Mouse (Mus musculus): ENCODE measurements around the gene Ptprd. TPM values are rescaled to one million over a fixed set of nuclear protein-coding genes. Genes with fewer than 3 reads are reported as not detected.

Ptprd gene
- 12.4 and 14.0 TPM in 2 replicates for polyA plus RNA-seq (2014; fragmentation: Nextera tagmentation; extraction: Ambion mirVana)

DNA sequence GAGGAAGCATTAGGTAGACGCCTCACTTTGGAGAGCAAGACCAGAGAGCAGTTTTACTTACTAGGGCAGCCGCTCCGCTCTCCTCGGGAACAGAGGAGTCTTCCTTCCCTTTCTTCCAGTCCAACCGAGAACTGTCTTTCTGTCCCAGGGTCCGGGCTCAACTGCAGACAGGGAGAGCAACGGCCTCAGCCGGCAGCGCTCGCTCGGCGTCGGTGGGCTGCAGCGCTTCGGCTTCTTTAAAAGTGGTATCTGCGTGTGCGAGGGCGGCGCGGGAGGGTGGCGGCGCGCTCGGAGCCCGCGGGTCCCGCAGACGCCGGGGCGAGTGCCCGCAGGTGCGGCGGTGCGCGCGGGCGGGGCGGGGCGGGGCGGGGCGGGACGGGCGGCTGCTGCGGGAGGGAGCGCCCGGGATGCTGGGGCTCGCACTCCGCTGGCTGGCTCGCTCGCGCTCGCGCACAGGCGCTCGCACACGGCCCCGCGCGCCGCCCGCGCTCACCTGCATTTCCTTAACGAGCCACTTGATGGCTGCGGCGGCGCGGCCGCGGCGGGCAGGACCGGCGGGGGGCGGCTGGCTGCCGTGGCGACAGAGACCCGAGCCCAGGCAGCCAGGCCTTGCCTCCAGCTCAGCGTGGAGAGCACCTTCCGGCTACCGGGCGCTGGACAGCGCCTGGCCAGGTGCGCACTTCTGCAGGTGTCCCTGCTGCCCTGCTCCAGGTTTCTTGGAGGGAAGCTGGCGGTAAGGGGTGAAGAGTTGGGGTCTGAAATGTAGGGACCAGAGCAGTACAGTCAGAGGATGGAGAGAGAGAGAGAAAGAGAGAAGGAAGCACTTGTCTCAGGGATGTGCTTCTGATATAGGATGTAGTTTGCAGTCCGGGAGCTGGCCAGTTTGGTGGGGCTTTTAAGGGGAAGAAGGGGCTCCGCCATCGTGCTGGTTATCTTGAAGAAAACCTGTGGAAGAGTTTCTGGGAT, at the start of gene Ptprd:
Ptprd (minus strand) TSS at position 433 of the 966 bp plus-strand sequence.
- ATAC-seq (replicated peaks; ENCODE audit: insufficient number of reproducible peaks, low FRiP score, low TSS enrichment) = peak; percentile 42; the same call in 1 of the 2 replicates
- Histone ChIP-seq H3K4me2 (peak within 1 kb of the TSS; percentile 89), H3K36me3 (ENCODE audit: control insufficient read depth, insufficient read depth, low read length) (no peaks in the 10 kb centered on the region), H3K27me3 (ENCODE audit: control insufficient read depth, insufficient read depth, low read length) (peaks cover 21% of the 10 kb centered on the region), H3K9me3 (replicated peaks; ENCODE audit: control insufficient read depth, low read length) (no peaks in the 10 kb centered on the region), H3K4me1 (ENCODE audit: control insufficient read depth, insufficient read depth, low read length) (no peaks in the 10 kb centered on the region), H3K9ac (ENCODE audit: low read depth, low read length) (peak within 1 kb of the TSS; percentile 49), H3K4me3 (ENCODE audit: low read depth, low read length) (peak within 1 kb of the TSS; percentile 61), H3K27ac (ENCODE audit: low read depth, low read length) (no peak within 1 kb of the TSS)
- 2% methylated on average over 61 of the region's 86 CpGs for WGBS (ENCODE audit: insufficient replicate concordance)

DNA sequence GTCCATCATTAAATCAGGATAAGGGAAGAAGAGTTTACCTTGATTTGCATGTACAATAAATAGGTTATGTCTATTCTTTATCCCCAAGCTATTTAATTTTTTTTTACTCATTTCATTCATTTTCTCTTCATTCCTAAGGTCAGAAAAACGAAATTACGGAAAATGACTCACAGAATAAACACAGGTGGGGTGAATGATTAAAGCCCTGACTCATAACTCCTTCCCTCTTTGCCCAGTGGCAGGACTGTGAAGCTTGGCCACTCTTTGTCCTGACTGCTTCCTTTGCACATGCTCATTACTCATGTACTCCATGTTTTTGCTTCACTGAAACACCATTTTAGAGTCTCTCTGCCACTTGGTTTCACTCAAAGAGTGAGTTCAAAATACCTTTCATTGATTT, 24.1 kb upstream of the Ptprd start:
- Histone ChIP-seq H3K27me3 (ENCODE audit: control insufficient read depth, insufficient read depth, low read length) (no peaks in the 10 kb centered on the region), H3K36me3 (ENCODE audit: control insufficient read depth, insufficient read depth, low read length) (no peaks in the 10 kb centered on the region), H3K4me3 (ENCODE audit: low read depth, low read length) (no peak overlapping the region), H3K27ac (ENCODE audit: low read depth, low read length) (no peak overlapping the region), H3K9me3 (replicated peaks; ENCODE audit: control insufficient read depth, low read length) (no peaks in the 10 kb centered on the region), H3K4me1 (ENCODE audit: control insufficient read depth, insufficient read depth, low read length) (no peaks in the 10 kb centered on the region), H3K9ac (ENCODE audit: low read depth, low read length) (no peak overlapping the region), H3K4me2 (no peak overlapping the region)
- ATAC-seq (replicated peaks; ENCODE audit: insufficient number of reproducible peaks, low FRiP score, low TSS enrichment) = no peak
- WGBS (ENCODE audit: insufficient replicate concordance) = 60% methylated on average over 2 of the region's 2 CpGs

DNA sequence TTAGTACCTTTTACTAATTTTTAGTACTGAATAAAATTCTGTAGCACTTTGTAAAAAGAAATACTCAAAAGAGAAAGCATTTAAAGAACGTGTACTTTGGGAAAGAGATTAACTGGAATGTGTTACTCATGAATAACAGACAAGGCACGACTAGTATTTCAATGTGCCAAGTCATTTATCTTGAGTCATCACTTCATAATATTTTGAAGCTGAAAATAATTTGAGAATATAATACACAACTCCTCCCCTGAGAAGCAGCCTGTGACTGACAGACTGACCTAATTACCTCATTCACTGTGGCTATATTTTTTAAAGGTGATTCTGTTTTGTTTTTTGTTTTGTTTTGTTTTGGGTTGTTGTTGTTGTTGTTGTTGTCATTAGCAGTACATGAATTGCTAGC, 23.6 kb upstream of the Ptprd start:
- no peaks in the 10 kb centered on the region for H3K36me3 ChIP-seq (ENCODE audit: control insufficient read depth, insufficient read depth, low read length)
- no peaks in the 10 kb centered on the region for H3K9me3 ChIP-seq (replicated peaks; ENCODE audit: control insufficient read depth, low read length)
- no peak overlapping the region for H3K4me3 ChIP-seq (ENCODE audit: low read depth, low read length)
- ATAC-seq (replicated peaks; ENCODE audit: insufficient number of reproducible peaks, low FRiP score, low TSS enrichment) = no peak
- no peak overlapping the region for H3K4me2 ChIP-seq
- H3K27ac ChIP-seq (ENCODE audit: low read depth, low read length) = no peak overlapping the region
- H3K4me1 ChIP-seq (ENCODE audit: control insufficient read depth, insufficient read depth, low read length) = no peaks in the 10 kb centered on the region
- no peaks in the 10 kb centered on the region for H3K27me3 ChIP-seq (ENCODE audit: control insufficient read depth, insufficient read depth, low read length)
- WGBS (ENCODE audit: insufficient replicate concordance) = 66% methylated on average over 2 of the region's 2 CpGs
- no peak overlapping the region for H3K9ac ChIP-seq (ENCODE audit: low read depth, low read length)

DNA sequence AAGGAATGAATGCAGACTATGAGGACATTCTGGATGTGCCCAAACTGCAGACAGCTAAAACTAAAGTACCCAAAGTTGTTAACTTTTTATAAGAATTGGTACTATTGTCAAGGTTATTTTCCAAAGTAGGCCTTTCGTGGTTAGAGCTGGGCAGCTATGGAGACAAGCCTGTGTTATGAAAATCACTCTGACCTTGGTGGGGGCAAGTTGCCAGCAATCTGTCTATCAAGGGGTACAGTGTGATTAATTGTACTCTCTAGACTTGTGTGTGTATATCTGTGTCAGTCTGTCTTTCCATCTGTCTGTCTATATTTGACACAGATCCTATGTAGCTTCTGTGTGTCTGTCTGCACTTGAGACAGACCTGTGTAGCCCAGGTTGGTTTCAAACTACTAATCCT, 22.9 kb upstream of the Ptprd start:
- Histone ChIP-seq H3K27ac (ENCODE audit: low read depth, low read length) (no peak overlapping the region), H3K27me3 (ENCODE audit: control insufficient read depth, insufficient read depth, low read length) (no peaks in the 10 kb centered on the region), H3K4me1 (ENCODE audit: control insufficient read depth, insufficient read depth, low read length) (no peaks in the 10 kb centered on the region), H3K36me3 (ENCODE audit: control insufficient read depth, insufficient read depth, low read length) (no peaks in the 10 kb centered on the region), H3K4me2 (no peak overlapping the region), H3K9ac (ENCODE audit: low read depth, low read length) (no peak overlapping the region), H3K9me3 (replicated peaks; ENCODE audit: control insufficient read depth, low read length) (no peaks in the 10 kb centered on the region), H3K4me3 (ENCODE audit: low read depth, low read length) (no peak overlapping the region)
- no peak for ATAC-seq (replicated peaks; ENCODE audit: insufficient number of reproducible peaks, low FRiP score, low TSS enrichment)
- 79% methylated on average over 1 of the region's 1 CpGs for WGBS (ENCODE audit: insufficient replicate concordance)

DNA sequence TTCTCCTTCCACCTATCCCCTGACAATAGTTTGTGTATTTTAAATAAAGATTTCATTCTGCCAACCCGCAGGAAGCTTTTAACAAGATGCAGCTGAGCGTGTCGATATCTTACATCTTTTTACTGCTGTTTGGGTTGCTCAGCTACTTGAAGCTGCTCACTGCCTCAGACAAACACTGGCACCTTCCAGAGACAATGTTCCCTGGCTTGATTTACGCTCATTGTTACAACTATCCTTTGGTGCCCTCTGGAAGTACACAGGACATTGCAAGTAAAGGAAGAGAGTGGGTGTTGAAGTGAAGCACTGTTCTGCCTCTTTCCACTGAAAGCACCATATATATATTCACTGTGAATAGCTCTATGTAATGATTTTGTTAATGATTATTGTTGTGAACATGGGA, 2.2 kb upstream of the Ptprd start:
- Histone ChIP-seq H3K4me3 (ENCODE audit: low read depth, low read length) (no peak overlapping the region), H3K4me2 (no peak overlapping the region), H3K27me3 (ENCODE audit: control insufficient read depth, insufficient read depth, low read length) (peaks cover 21% of the 10 kb centered on the region), H3K4me1 (ENCODE audit: control insufficient read depth, insufficient read depth, low read length) (no peaks in the 10 kb centered on the region), H3K36me3 (ENCODE audit: control insufficient read depth, insufficient read depth, low read length) (no peaks in the 10 kb centered on the region), H3K9me3 (replicated peaks; ENCODE audit: control insufficient read depth, low read length) (no peaks in the 10 kb centered on the region), H3K9ac (ENCODE audit: low read depth, low read length) (no peak overlapping the region), H3K27ac (ENCODE audit: low read depth, low read length) (no peak overlapping the region)
- ATAC-seq (replicated peaks; ENCODE audit: insufficient number of reproducible peaks, low FRiP score, low TSS enrichment) = no peak
- 72% methylated on average over 4 of the region's 4 CpGs for WGBS (ENCODE audit: insufficient replicate concordance)

DNA sequence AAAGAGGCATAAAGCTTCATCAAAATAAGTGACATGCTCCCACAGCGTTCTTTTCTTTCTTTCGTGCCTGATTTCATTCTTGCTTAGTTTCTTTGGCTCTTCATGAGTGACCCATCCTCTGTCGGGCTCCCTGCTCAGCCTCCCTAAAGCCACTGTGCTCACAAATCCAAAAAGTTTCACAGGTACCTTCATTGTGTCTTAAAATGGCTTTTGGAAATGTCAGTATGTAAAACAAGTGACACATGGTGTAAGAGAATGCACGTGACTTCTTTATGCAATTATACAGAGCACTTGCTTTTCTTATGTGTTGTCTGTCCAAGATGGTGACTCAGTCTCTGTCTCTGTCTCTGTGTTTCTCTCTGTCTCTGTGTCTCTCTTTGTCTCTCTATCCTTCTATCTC, 1.2 kb upstream of the Ptprd start:
- H3K27ac ChIP-seq (ENCODE audit: low read depth, low read length) = no peak overlapping the region
- WGBS (ENCODE audit: insufficient replicate concordance) = 67% methylated on average over 4 of the region's 4 CpGs
- no peak for ATAC-seq (replicated peaks; ENCODE audit: insufficient number of reproducible peaks, low FRiP score, low TSS enrichment)
- H3K9me3 ChIP-seq (replicated peaks; ENCODE audit: control insufficient read depth, low read length) = no peaks in the 10 kb centered on the region
- no peak overlapping the region for H3K4me3 ChIP-seq (ENCODE audit: low read depth, low read length)
- no peaks in the 10 kb centered on the region for H3K4me1 ChIP-seq (ENCODE audit: control insufficient read depth, insufficient read depth, low read length)
- peaks cover 21% of the 10 kb centered on the region for H3K27me3 ChIP-seq (ENCODE audit: control insufficient read depth, insufficient read depth, low read length)
- H3K4me2 ChIP-seq = no peak overlapping the region
- H3K36me3 ChIP-seq (ENCODE audit: control insufficient read depth, insufficient read depth, low read length) = no peaks in the 10 kb centered on the region
- no peak overlapping the region for H3K9ac ChIP-seq (ENCODE audit: low read depth, low read length)

DNA sequence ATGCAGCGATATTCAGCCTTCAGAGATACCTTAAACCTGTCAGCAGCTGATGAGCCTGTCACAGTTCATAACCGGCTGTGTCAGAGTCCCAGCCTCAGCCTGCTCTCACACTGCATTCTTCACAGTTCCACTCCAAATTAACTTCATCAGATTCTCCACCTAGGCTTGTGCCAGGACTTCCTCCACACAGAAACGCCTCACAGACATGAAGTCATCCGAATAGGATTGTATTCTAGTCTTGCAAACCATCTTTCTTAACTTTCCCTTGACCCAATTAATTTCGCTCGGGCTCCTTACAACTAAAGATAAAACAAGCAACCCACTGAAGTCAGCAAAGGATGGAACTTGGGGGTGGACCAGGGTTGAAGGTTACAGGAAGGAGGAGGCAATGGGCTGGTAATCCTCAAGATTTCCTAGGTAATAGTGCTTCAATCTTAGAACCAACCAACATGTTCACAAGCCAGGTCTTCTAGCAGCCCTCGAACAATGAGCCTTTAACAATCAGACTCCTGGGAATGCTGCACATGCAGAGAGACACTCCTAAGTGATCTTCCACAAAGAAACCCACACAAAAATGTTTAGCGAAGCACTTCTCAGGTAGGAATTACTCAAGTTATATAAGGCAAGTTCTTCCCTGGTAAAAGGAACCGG, 758 bp downstream of the Ptprd start:
- Histone ChIP-seq H3K9me3 (replicated peaks; ENCODE audit: control insufficient read depth, low read length) (no peaks in the 10 kb centered on the region), H3K27ac (ENCODE audit: low read depth, low read length) (no peak overlapping the region), H3K4me1 (ENCODE audit: control insufficient read depth, insufficient read depth, low read length) (no peaks in the 10 kb centered on the region), H3K9ac (ENCODE audit: low read depth, low read length) (peak overlapping the region; percentile 49), H3K4me2 (peak overlapping the region; percentile 89), H3K27me3 (ENCODE audit: control insufficient read depth, insufficient read depth, low read length) (peaks cover 21% of the 10 kb centered on the region), H3K36me3 (ENCODE audit: control insufficient read depth, insufficient read depth, low read length) (no peaks in the 10 kb centered on the region), H3K4me3 (ENCODE audit: low read depth, low read length) (peak overlapping the region; percentile 61)
- WGBS (ENCODE audit: insufficient replicate concordance) = 31% methylated on average over 9 of the region's 9 CpGs
- no peak for ATAC-seq (replicated peaks; ENCODE audit: insufficient number of reproducible peaks, low FRiP score, low TSS enrichment)

DNA sequence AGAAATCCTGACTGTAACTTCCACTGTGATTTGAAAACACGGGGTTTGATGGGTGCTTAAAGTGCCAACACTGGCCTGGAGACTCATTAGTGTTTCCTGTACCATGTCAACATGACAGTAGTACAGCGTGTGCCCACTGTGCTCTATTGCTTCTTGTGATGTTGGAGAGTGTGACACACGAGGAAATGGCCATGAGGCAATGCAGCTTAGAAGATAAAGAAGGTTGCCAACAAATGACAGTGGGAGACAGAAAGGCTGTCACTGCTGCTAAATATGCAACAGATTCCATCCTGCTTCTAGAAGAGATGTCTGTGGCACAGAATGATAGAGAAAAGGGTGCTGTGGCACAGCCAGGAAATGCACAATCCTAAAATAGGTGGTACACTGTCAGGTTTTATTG, 6.7 kb downstream of the Ptprd start:
- H3K27me3 ChIP-seq (ENCODE audit: control insufficient read depth, insufficient read depth, low read length) = no peaks in the 10 kb centered on the region
- no peaks in the 10 kb centered on the region for H3K9me3 ChIP-seq (replicated peaks; ENCODE audit: control insufficient read depth, low read length)
- no peak for ATAC-seq (replicated peaks; ENCODE audit: insufficient number of reproducible peaks, low FRiP score, low TSS enrichment)
- H3K4me3 ChIP-seq (ENCODE audit: low read depth, low read length) = no peak overlapping the region
- no peaks in the 10 kb centered on the region for H3K4me1 ChIP-seq (ENCODE audit: control insufficient read depth, insufficient read depth, low read length)
- no peak overlapping the region for H3K4me2 ChIP-seq
- H3K27ac ChIP-seq (ENCODE audit: low read depth, low read length) = no peak overlapping the region
- no peak overlapping the region for H3K9ac ChIP-seq (ENCODE audit: low read depth, low read length)
- WGBS (ENCODE audit: insufficient replicate concordance) = 36% methylated on average over 3 of the region's 3 CpGs
- no peaks in the 10 kb centered on the region for H3K36me3 ChIP-seq (ENCODE audit: control insufficient read depth, insufficient read depth, low read length)
